Mouse (Mus musculus) forebrain, embryonic 15.5 days (tissue): ENCODE data around the gene Irf5. TPM values are rescaled to one million over a fixed set of nuclear protein-coding genes. Genes with fewer than 3 reads are reported as not detected.
A peak's percentile ranks its signal among the peaks of the same experiment; 100 is the strongest.

ENCODE experiments used
- ATAC-seq: fragments of 200-750 bp; cut with Nextera tagmentation; replicated peaks from 2 replicates; pipeline ENCODE4 v1.8.0; 2017; ENCODE audit warnings: mild to moderate bottlenecking, moderate TSS enrichment, moderate library complexity
- H3K27ac ChIP-seq: fragments of 300-500 bp; sonication (generic); replicated peaks from 2 replicates; pipeline ENCODE4 v1.5.1; 2015; ENCODE audit warnings: mild to moderate bottlenecking, inconsistent platforms
- H3K27me3 ChIP-seq: fragments of 300-500 bp; sonication (generic); 2 replicates; pipeline ENCODE4 v1.6.1; 2015; ENCODE audit warnings: inconsistent platforms
- H3K36me3 ChIP-seq: fragments of 300-500 bp; sonication (generic); 2 replicates; pipeline ENCODE4 v1.6.1; 2015; ENCODE audit warnings: mild to moderate bottlenecking, inconsistent platforms
- H3K4me1 ChIP-seq: fragments of 300-500 bp; sonication (generic); 2 replicates; pipeline ENCODE4 v1.6.1; 2015; ENCODE audit warnings: inconsistent platforms
- H3K4me2 ChIP-seq: fragments of 300-500 bp; sonication (generic); replicated peaks from 2 replicates; pipeline ENCODE4 v1.6.1; 2015; ENCODE audit warnings: mild to moderate bottlenecking, inconsistent platforms
- H3K4me3 ChIP-seq: fragments of 300-500 bp; sonication (generic); 2 replicates; pipeline ENCODE4 v1.5.1; 2015; ENCODE audit warnings: mild to moderate bottlenecking, inconsistent platforms
- H3K9ac ChIP-seq: fragments of 300-500 bp; sonication (generic); replicated peaks from 2 replicates; pipeline ENCODE4 v1.6.1; 2015; ENCODE audit warnings: mild to moderate bottlenecking, inconsistent platforms
- H3K9me3 ChIP-seq: fragments of 300-500 bp; sonication (generic); 2 replicates; pipeline ENCODE4 v1.6.1; 2016; ENCODE audit warnings: inconsistent platforms
- WGBS: fragments of 180-500 bp; shearing (Covaris S2); methylation state at CpG from one replicate; pipeline ENCODE4 v1.1.7; 2015; ENCODE audit warnings: mixed read lengths; 5-methylcytosine and 5-hydroxymethylcytosine counted together
- polyA plus RNA-seq: library from polyadenylated mRNA; unstranded; fragments of >200 nt; fragmentation: Nextera tagmentation; extraction: Ambion mirVana; gene quantifications from 2 replicates; pipeline ENCODE4 v1.2.1, GENCODE M21; 2015

Gene Irf5
- polyA plus RNA-seq, 1 experiment from 2014 or later: 1.4 TPM

GRCm38 (mm10) chr6:29506834-29507233 lies 19.6 kb upstream of the Irf5 start:
- no peak overlapping the region for H3K9ac ChIP-seq
- peaks cover 26% of the 10 kb centered on the region; the same call in 1 of the 2 replicates for H3K27me3 ChIP-seq
- H3K9me3 ChIP-seq: no peaks in the 10 kb centered on the region
- ATAC-seq: peak; percentile 43; the same call in 1 of the 2 replicates
- no peak overlapping the region for H3K27ac ChIP-seq
- H3K4me2 ChIP-seq: peak overlapping the region; percentile 57
- 24% methylated on average over 8 of the region's 8 CpGs for WGBS
- peak overlapping the region; percentile 50 for H3K4me3 ChIP-seq
- no peaks in the 10 kb centered on the region for H3K36me3 ChIP-seq
- H3K4me1 ChIP-seq: no peaks in the 10 kb centered on the region; the same call in 1 of the 2 replicates

GRCm38 (mm10) chr6:29507447-29508309 lies 18.7 kb upstream of the Irf5 start, which contains the start of gene Kcp:
Gene Kcp, minus strand, starts transcription at chr6:29507952.
- Histone ChIP-seq H3K4me2 (peak within 1 kb of the TSS; percentile 57), H3K27ac (no peak within 1 kb of the TSS), H3K36me3 (no peaks in the 10 kb centered on the region), H3K27me3 (peaks cover 26% of the 10 kb centered on the region; the same call in 1 of the 2 replicates), H3K9me3 (no peaks in the 10 kb centered on the region), H3K4me3 (peak within 1 kb of the TSS; percentile 50), H3K4me1 (no peaks in the 10 kb centered on the region; the same call in 1 of the 2 replicates), H3K9ac (peak within 1 kb of the TSS; percentile 42)
- WGBS: 1% methylated on average over 45 of the region's 47 CpGs
- ATAC-seq: peak; percentile 57

DNA sequence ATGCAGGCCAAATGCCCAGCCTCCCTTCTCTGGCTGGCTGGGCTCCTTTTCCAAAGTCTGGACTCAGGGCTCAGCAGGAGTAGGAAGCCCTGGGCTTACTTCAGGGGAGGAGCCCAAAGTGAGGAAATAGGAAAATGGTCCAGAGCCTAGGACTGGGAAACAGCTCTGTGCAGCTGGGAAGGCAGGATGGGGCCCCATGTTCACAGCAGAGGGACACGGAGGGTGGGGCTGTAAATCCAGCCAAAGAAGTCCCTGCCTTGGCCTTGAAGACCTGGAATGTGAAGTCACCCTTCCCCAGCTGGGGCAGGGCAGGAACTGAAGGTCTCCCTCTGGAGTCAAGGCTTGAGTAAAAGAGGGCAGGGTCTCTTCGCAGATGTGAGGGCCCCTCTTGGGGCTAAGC lies 17.3 kb upstream of the Irf5 start:
- no peak for ATAC-seq
- Histone ChIP-seq H3K27ac (no peak overlapping the region), H3K27me3 (peaks cover 26% of the 10 kb centered on the region; the same call in 1 of the 2 replicates), H3K4me1 (peaks cover 5% of the 10 kb centered on the region), H3K4me3 (no peak overlapping the region), H3K9ac (no peak overlapping the region), H3K9me3 (no peaks in the 10 kb centered on the region), H3K36me3 (no peaks in the 10 kb centered on the region), H3K4me2 (no peak overlapping the region)
- 60% methylated on average over 2 of the region's 2 CpGs for WGBS

- H3K4me1 ChIP-seq: peaks cover 5% of the 10 kb centered on the region
- no peaks in the 10 kb centered on the region for H3K36me3 ChIP-seq
- peaks cover 4% of the 10 kb centered on the region; the same call in 1 of the 2 replicates for H3K27me3 ChIP-seq
- H3K9me3 ChIP-seq: no peaks in the 10 kb centered on the region
- peak overlapping the region; percentile 32 for H3K4me2 ChIP-seq
- 1% methylated on average over 11 of the region's 11 CpGs for WGBS
- 0 out of 2 replicates have a peak, but pooled peaks have one; percentile 29 for ATAC-seq
- 0 out of 2 replicates have a peak overlapping the region, but pooled peaks have one; percentile 4 for H3K4me3 ChIP-seq
- no peak overlapping the region for H3K27ac ChIP-seq
- no peak overlapping the region; the same call in 1 of the 2 replicates for H3K9ac ChIP-seq
These were observed 13.1 kb upstream of the Irf5 start for GRCm38 (mm10) chr6:29513284-29513683.

DNA sequence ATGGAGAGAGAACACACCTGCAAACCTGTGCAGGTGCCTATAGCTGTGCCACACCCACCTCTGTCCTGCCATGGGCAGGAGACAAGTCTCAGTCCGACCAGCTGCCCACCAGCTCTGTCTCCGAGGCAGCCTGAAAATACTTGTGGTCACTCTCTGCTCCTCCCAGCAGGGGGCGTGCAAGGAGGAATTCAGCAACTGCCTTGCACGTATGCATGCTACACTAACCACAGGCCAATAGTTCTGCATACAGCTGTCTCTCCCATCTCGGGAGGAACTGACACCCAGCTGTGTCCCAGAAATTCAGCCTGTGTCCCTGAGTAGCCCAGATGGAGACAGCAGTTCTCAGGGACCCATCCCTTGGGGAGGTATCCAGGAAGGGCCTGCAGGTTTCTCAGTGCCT lies 9.3 kb upstream of the Irf5 start:
- no peak overlapping the region for H3K27ac ChIP-seq
- WGBS: 8% methylated on average over 5 of the region's 5 CpGs
- no peak overlapping the region for H3K4me3 ChIP-seq
- no peak for ATAC-seq
- no peaks in the 10 kb centered on the region for H3K27me3 ChIP-seq
- peaks cover 5% of the 10 kb centered on the region for H3K4me1 ChIP-seq
- no peaks in the 10 kb centered on the region for H3K36me3 ChIP-seq
- H3K9me3 ChIP-seq: no peaks in the 10 kb centered on the region
- no peak overlapping the region for H3K9ac ChIP-seq
- no peak overlapping the region for H3K4me2 ChIP-seq

- Histone ChIP-seq H3K27me3 (peaks cover 14% of the 10 kb centered on the region; the same call in 1 of the 2 replicates), H3K27ac (no peak overlapping the region), H3K4me3 (no peak overlapping the region), H3K4me1 (peaks cover 12% of the 10 kb centered on the region), H3K4me2 (no peak overlapping the region), H3K9ac (no peak overlapping the region), H3K36me3 (no peaks in the 10 kb centered on the region), H3K9me3 (no peaks in the 10 kb centered on the region)
- WGBS: 76% methylated on average over 6 of the region's 6 CpGs
- no peak for ATAC-seq
These were observed 3.7 kb upstream of the Irf5 start for GRCm38 (mm10) chr6:29522626-29523300.

- Histone ChIP-seq H3K9ac (no peak overlapping the region), H3K36me3 (no peaks in the 10 kb centered on the region), H3K27me3 (peaks cover 21% of the 10 kb centered on the region; the same call in 1 of the 2 replicates), H3K4me1 (peaks cover 17% of the 10 kb centered on the region), H3K27ac (no peak overlapping the region), H3K9me3 (no peaks in the 10 kb centered on the region), H3K4me2 (no peak overlapping the region), H3K4me3 (no peak overlapping the region)
- WGBS: 81% methylated on average over 12 of the region's 12 CpGs
- ATAC-seq: no peak
These were observed 3.0 kb upstream of the Irf5 start for GRCm38 (mm10) chr6:29523301-29524033.

- Histone ChIP-seq H3K27me3 (peaks cover 25% of the 10 kb centered on the region; the same call in 1 of the 2 replicates), H3K4me1 (peaks cover 17% of the 10 kb centered on the region), H3K4me2 (no peak overlapping the region), H3K36me3 (no peaks in the 10 kb centered on the region), H3K4me3 (no peak overlapping the region), H3K9ac (no peak overlapping the region), H3K27ac (no peak overlapping the region), H3K9me3 (no peaks in the 10 kb centered on the region)
- no peak for ATAC-seq
- 76% methylated on average over 6 of the region's 6 CpGs for whole genome bisulfite sequencing
These were observed 2.4 kb upstream of the Irf5 start for GRCm38 (mm10) chr6:29524034-29524489.

DNA sequence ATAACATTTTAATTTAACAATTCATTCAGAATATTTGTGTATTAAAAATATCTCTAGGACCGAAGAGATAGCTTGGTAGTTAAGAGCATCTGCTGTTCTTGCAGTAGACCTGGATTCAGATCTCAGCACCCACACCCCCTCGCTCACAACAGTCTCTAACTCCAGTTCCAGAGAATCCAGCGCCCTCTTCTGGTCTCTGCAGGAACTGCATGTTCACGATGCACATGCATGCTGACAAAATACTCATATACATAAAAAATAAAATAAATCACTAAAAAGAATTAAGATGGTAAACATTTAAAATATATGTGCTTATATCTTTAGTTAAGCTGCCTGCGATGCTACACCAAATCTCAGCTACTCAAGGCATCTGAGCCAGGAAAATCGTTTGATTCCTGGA lies 1.2 kb upstream of the Irf5 start:
- Histone ChIP-seq H3K4me1 (peaks cover 17% of the 10 kb centered on the region), H3K36me3 (no peaks in the 10 kb centered on the region), H3K9ac (no peak overlapping the region), H3K27me3 (peaks cover 37% of the 10 kb centered on the region; the same call in 1 of the 2 replicates), H3K27ac (no peak overlapping the region), H3K9me3 (no peaks in the 10 kb centered on the region), H3K4me3 (no peak overlapping the region), H3K4me2 (no peak overlapping the region)
- WGBS: 67% methylated on average over 6 of the region's 6 CpGs
- ATAC-seq: no peak

- Histone ChIP-seq H3K27ac (no peak overlapping the region), H3K4me3 (peak overlapping the region; percentile 52), H3K36me3 (no peaks in the 10 kb centered on the region), H3K4me2 (peak overlapping the region; percentile 97), H3K9me3 (no peaks in the 10 kb centered on the region), H3K27me3 (peaks cover 39% of the 10 kb centered on the region; the same call in 1 of the 2 replicates), H3K9ac (no peak overlapping the region), H3K4me1 (peaks cover 17% of the 10 kb centered on the region)
- 4% methylated on average over 34 of the region's 34 CpGs for WGBS
- no peak for ATAC-seq
These were observed 1.1 kb downstream of the Irf5 start for GRCm38 (mm10) chr6:29527361-29528164.

GRCm38 (mm10) chr6:29528165-29528505 lies 1.7 kb downstream of the Irf5 start:
- no peak for ATAC-seq
- H3K4me3 ChIP-seq: 0 out of 2 replicates have a peak overlapping the region, but pooled peaks have one; percentile 6
- H3K4me1 ChIP-seq: peaks cover 17% of the 10 kb centered on the region
- no peak overlapping the region for H3K4me2 ChIP-seq
- 16% methylated on average over 8 of the region's 8 CpGs for WGBS
- no peaks in the 10 kb centered on the region for H3K36me3 ChIP-seq
- H3K27me3 ChIP-seq: peaks cover 39% of the 10 kb centered on the region; the same call in 1 of the 2 replicates
- no peaks in the 10 kb centered on the region for H3K9me3 ChIP-seq
- no peak overlapping the region for H3K9ac ChIP-seq
- H3K27ac ChIP-seq: no peak overlapping the region
